Mouse (Mus musculus): ENCODE data around the gene Ccdc77.

- TF ChIP-seq CTCF (IDR thresholded peaks at IDR 0.05) (no peak), EP300 (IDR thresholded peaks at IDR 0.05) (no peak)
Measured at GRCm38 (mm10) chr6:120274887-120275286, 89.3 kb downstream of the Ccdc77 start.

All from lung, postnatal 0 days (tissue).